Mouse (Mus musculus) bone marrow, adult 2 months (tissue): ENCODE data around the gene Tln2. TPM values are rescaled to one million over a fixed set of nuclear protein-coding genes. Genes with fewer than 3 reads are reported as not detected.

ENCODE experiments used
- H3K27ac ChIP-seq: fragments of 200-500 bp; 2 replicates; pipeline ENCODE4 v1.5.1; 2012; ENCODE audit warnings: low read depth, mild to moderate bottlenecking, control low read depth, inconsistent platforms, low read length; ENCODE audit not compliant: control insufficient read depth, poor library complexity, insufficient read depth
- H3K4me1 ChIP-seq: fragments of 200-500 bp; 2 replicates; pipeline ENCODE4 v1.6.1; 2011; ENCODE audit warnings: low read length; ENCODE audit not compliant: control insufficient read depth, insufficient read depth
- H3K4me3 ChIP-seq: fragments of 200-500 bp; replicated peaks from 2 replicates; pipeline ENCODE3; 2011; ENCODE audit warnings: mild to moderate bottlenecking, low read depth, low read length, control low read depth; ENCODE audit not compliant: control insufficient read depth
- CTCF ChIP-seq: fragments of 200-500 bp; IDR thresholded peaks from 2 replicates; pipeline ENCODE4 v1.5.1; 2011; ENCODE audit warnings: low read length, control low read depth; ENCODE audit not compliant: control insufficient read depth, insufficient read depth
- POLR2A ChIP-seq: fragments of 200-500 bp; IDR thresholded peaks from 2 replicates; pipeline ENCODE4 v1.6.1; 2011; ENCODE audit warnings: low read depth, mild to moderate bottlenecking, control low read depth, low read length, borderline replicate concordance; ENCODE audit not compliant: control insufficient read depth
- WGBS: fragments of 180-500 bp; shearing (Covaris S2); methylation state at CpG from one replicate; pipeline ENCODE4 v1.1.7; 2018; 5-methylcytosine and 5-hydroxymethylcytosine counted together
- polyA plus RNA-seq: library from polyadenylated mRNA; stranded (reverse); fragments of >200 nt; gene quantifications from 2 replicates; pipeline ENCODE4 v1.2.4, GENCODE M21; 2011; ENCODE audit warnings: low replicate concordance; ENCODE audit not compliant: missing spikeins, insufficient read depth, insufficient read length

Gene Tln2
- polyA plus RNA-seq, 1 experiment = 2.0 TPM

- Histone ChIP-seq H3K27ac (no peak overlapping the region), H3K4me1 (no peaks in the 10 kb centered on the region), H3K4me3 (no peak overlapping the region)
- 89% methylated on average over 4 of the region's 4 CpGs for WGBS
- TF ChIP-seq CTCF (no peak), POLR2A (no peak)
Observed at GRCm38 (mm10) chr9:67173154-67173553, 386.3 kb downstream of the Tln2 start.

GRCm38 (mm10) chr9:67171409-67171808 lies 388.1 kb downstream of the Tln2 start:
- H3K27ac ChIP-seq = no peak overlapping the region
- TF ChIP-seq CTCF (no peak), POLR2A (no peak)
- no peaks in the 10 kb centered on the region for H3K4me1 ChIP-seq
- no peak overlapping the region for H3K4me3 ChIP-seq
- WGBS = 84% methylated on average over 4 of the region's 4 CpGs

- no peaks in the 10 kb centered on the region for H3K4me1 ChIP-seq
- H3K27ac ChIP-seq = no peak overlapping the region
- H3K4me3 ChIP-seq = no peak overlapping the region
- WGBS = 61% methylated on average over 8 of the region's 8 CpGs
- TF ChIP-seq POLR2A (no peak), CTCF (no peak)
Observed at GRCm38 (mm10) chr9:67170759-67171158, 388.7 kb downstream of the Tln2 start.

GRCm38 (mm10) chr9:67170047-67170446 lies 389.5 kb downstream of the Tln2 start:
- WGBS = 80% methylated on average over 3 of the region's 3 CpGs
- no peak overlapping the region for H3K4me3 ChIP-seq
- no peaks in the 10 kb centered on the region for H3K4me1 ChIP-seq
- no peak overlapping the region for H3K27ac ChIP-seq
- TF ChIP-seq POLR2A (no peak), CTCF (no peak)

Other genes starting within 250 kb of the Tln2 start
- not detected in 2 replicates for gene C2cd4b, start 199.7 kb upstream of the Tln2 start, polyA plus RNA-seq